Mouse (Mus musculus) heart, embryonic 10.5 days (tissue): ENCODE results near the gene Elmo3. TPM values are rescaled to one million over a fixed set of nuclear protein-coding genes. Genes with fewer than 3 reads are reported as not detected.

Experiments
- DNase-seq: peaks from one replicate; pipeline ENCODE4 v3.0.0-alpha.2; 2017; ENCODE audit warnings: low spot score
- H3K27ac ChIP-seq: fragments of 300-500 bp; sonication (generic); 2 replicates; pipeline ENCODE4 v1.5.1; 2016; ENCODE audit warnings: mild to moderate bottlenecking
- H3K27me3 ChIP-seq: fragments of 300-500 bp; sonication (generic); 2 replicates; pipeline ENCODE4 v1.6.1; 2016; ENCODE audit warnings: mild to moderate bottlenecking; ENCODE audit not compliant: poor library complexity, insufficient read depth, severe bottlenecking
- H3K36me3 ChIP-seq: fragments of 300-500 bp; sonication (generic); 2 replicates; pipeline ENCODE4 v1.6.1; 2016; ENCODE audit warnings: mild to moderate bottlenecking, moderate library complexity
- H3K4me1 ChIP-seq: fragments of 300-500 bp; sonication (generic); 2 replicates; pipeline ENCODE4 v1.6.1; 2016; ENCODE audit warnings: mild to moderate bottlenecking
- H3K4me3 ChIP-seq: fragments of 300-500 bp; sonication (generic); 2 replicates; pipeline ENCODE4 v1.5.1; 2016; ENCODE audit warnings: mild to moderate bottlenecking, moderate library complexity
- H3K9me3 ChIP-seq: fragments of 300-500 bp; sonication (generic); 2 replicates; pipeline ENCODE4 v1.6.1; 2016; ENCODE audit warnings: mild to moderate bottlenecking, moderate library complexity
- WGBS: fragments of 180-500 bp; shearing (Covaris S2); methylation state at CpG from one replicate; pipeline ENCODE4 v1.1.7; 2016; 5-methylcytosine and 5-hydroxymethylcytosine counted together
- polyA plus RNA-seq: library from polyadenylated mRNA; unstranded; fragments of >200 nt; fragmentation: Nextera tagmentation; extraction: Ambion mirVana; gene quantifications from 2 replicates; pipeline ENCODE4 v1.2.1, GENCODE M21; 2016

Elmo3 gene
- polyA plus RNA-seq, 1 experiment from 2014 or later = 3.9 TPM

GRCm38 (mm10) chr8:105330325-105330724, 24.9 kb downstream of the Elmo3 start:
- H3K4me3 ChIP-seq = no peak overlapping the region
- H3K9me3 ChIP-seq = no peaks in the 10 kb centered on the region
- WGBS = 96% methylated on average over 12 of the region's 12 CpGs
- no peak for DNase-seq
- peaks cover 18% of the 10 kb centered on the region for H3K4me1 ChIP-seq
- H3K36me3 ChIP-seq = peaks cover 75% of the 10 kb centered on the region
- no peaks in the 10 kb centered on the region for H3K27me3 ChIP-seq
- H3K27ac ChIP-seq = no peak overlapping the region

- no peak overlapping the region for H3K27ac ChIP-seq
- 94% methylated on average over 22 of the region's 22 CpGs for WGBS
- peaks cover 14% of the 10 kb centered on the region for H3K4me1 ChIP-seq
- H3K36me3 ChIP-seq = peaks cover 86% of the 10 kb centered on the region
- H3K4me3 ChIP-seq = no peak overlapping the region
- H3K9me3 ChIP-seq = no peaks in the 10 kb centered on the region
- no peaks in the 10 kb centered on the region for H3K27me3 ChIP-seq
- no peak for DNase-seq
Measured at GRCm38 (mm10) chr8:105331469-105331868, 26.1 kb downstream of the Elmo3 start.

GRCm38 (mm10) chr8:105331931-105332330, 26.5 kb downstream of the Elmo3 start:
- 0 out of 2 replicates have a peak, but pooled peaks cover 2% of the 10 kb centered on the region for H3K27me3 ChIP-seq
- WGBS = 93% methylated on average over 9 of the region's 9 CpGs
- peaks cover 12% of the 10 kb centered on the region for H3K4me1 ChIP-seq
- no peak for DNase-seq
- H3K36me3 ChIP-seq = peaks cover 91% of the 10 kb centered on the region
- H3K4me3 ChIP-seq = no peak overlapping the region
- no peak overlapping the region for H3K27ac ChIP-seq
- H3K9me3 ChIP-seq = no peaks in the 10 kb centered on the region

- no peak overlapping the region for H3K27ac ChIP-seq
- peaks cover 97% of the 10 kb centered on the region for H3K36me3 ChIP-seq
- H3K4me1 ChIP-seq = peaks cover 6% of the 10 kb centered on the region; the same call in 1 of the 2 replicates
- no peaks in the 10 kb centered on the region for H3K9me3 ChIP-seq
- 0 out of 2 replicates have a peak, but pooled peaks cover 3% of the 10 kb centered on the region for H3K27me3 ChIP-seq
- no peak for DNase-seq
- WGBS = 64% methylated on average over 2 of the region's 2 CpGs
- no peak overlapping the region for H3K4me3 ChIP-seq
Measured at GRCm38 (mm10) chr8:105332523-105332922, 27.1 kb downstream of the Elmo3 start.

- 59% methylated on average over 32 of the region's 32 CpGs for WGBS
- H3K4me3 ChIP-seq = no peak overlapping the region
- H3K4me1 ChIP-seq = peaks cover 38% of the 10 kb centered on the region
- H3K27ac ChIP-seq = no peak overlapping the region
- H3K27me3 ChIP-seq = 0 out of 2 replicates have a peak, but pooled peaks cover 3% of the 10 kb centered on the region
- H3K9me3 ChIP-seq = no peaks in the 10 kb centered on the region
- DNase-seq = no peak
- H3K36me3 ChIP-seq = peaks cover 71% of the 10 kb centered on the region
Measured at GRCm38 (mm10) chr8:105336373-105337130, 31.2 kb downstream of the Elmo3 start.

- H3K27ac ChIP-seq = peak overlapping the region; percentile 75; the same call in 1 of the 2 replicates
- H3K9me3 ChIP-seq = no peaks in the 10 kb centered on the region
- H3K4me1 ChIP-seq = peaks cover 42% of the 10 kb centered on the region
- H3K4me3 ChIP-seq = no peak overlapping the region
- H3K36me3 ChIP-seq = peaks cover 46% of the 10 kb centered on the region
- no peak for DNase-seq
- 0 out of 2 replicates have a peak, but pooled peaks cover 3% of the 10 kb centered on the region for H3K27me3 ChIP-seq
- WGBS = 19% methylated on average over 4 of the region's 4 CpGs
Measured at GRCm38 (mm10) chr8:105338992-105339391, 33.6 kb downstream of the Elmo3 start.

GRCm38 (mm10) chr8:105339886-105340635, 34.7 kb downstream of the Elmo3 start:
- Histone ChIP-seq H3K4me1 (peaks cover 53% of the 10 kb centered on the region), H3K27ac (peak overlapping the region; percentile 69), H3K9me3 (no peaks in the 10 kb centered on the region), H3K4me3 (no peak overlapping the region), H3K36me3 (peaks cover 36% of the 10 kb centered on the region), H3K27me3 (0 out of 2 replicates have a peak, but pooled peaks cover 3% of the 10 kb centered on the region)
- DNase-seq = no peak
- WGBS = 56% methylated on average over 6 of the region's 6 CpGs

- H3K9me3 ChIP-seq = no peaks in the 10 kb centered on the region
- DNase-seq = no peak
Measured at GRCm38 (mm10) chr8:105341399-105341798, 36.0 kb downstream of the Elmo3 start.

GRCm38 (mm10) chr8:105342768-105343167, 37.4 kb downstream of the Elmo3 start:
- no peak overlapping the region for H3K4me3 ChIP-seq
- no peaks in the 10 kb centered on the region for H3K27me3 ChIP-seq
- 66% methylated on average over 4 of the region's 4 CpGs for WGBS
- no peak for DNase-seq
- peaks cover 74% of the 10 kb centered on the region for H3K4me1 ChIP-seq
- no peaks in the 10 kb centered on the region for H3K9me3 ChIP-seq
- H3K27ac ChIP-seq = no peak overlapping the region
- H3K36me3 ChIP-seq = peaks cover 8% of the 10 kb centered on the region

More at GRCm38 (mm10) chr8:105341399-105341798, 36.0 kb downstream of the Elmo3 start:
- Histone ChIP-seq H3K27me3 (0 out of 2 replicates have a peak, but pooled peaks cover 3% of the 10 kb centered on the region), H3K4me3 (no peak overlapping the region; the same call in 1 of the 2 replicates), H3K27ac (peak overlapping the region; percentile 69; the same call in 1 of the 2 replicates), H3K36me3 (peaks cover 22% of the 10 kb centered on the region), H3K4me1 (peaks cover 66% of the 10 kb centered on the region)
- WGBS = 22% methylated on average over 8 of the region's 8 CpGs

GRCm38 (mm10) chr8:105343791-105344574, 38.6 kb downstream of the Elmo3 start:
- Histone ChIP-seq H3K9me3 (no peaks in the 10 kb centered on the region), H3K36me3 (no peaks in the 10 kb centered on the region), H3K27me3 (no peaks in the 10 kb centered on the region), H3K4me1 (peaks cover 70% of the 10 kb centered on the region), H3K27ac (0 out of 2 replicates have a peak overlapping the region, but pooled peaks have one; percentile 36), H3K4me3 (no peak overlapping the region)
- 59% methylated on average over 8 of the region's 8 CpGs for WGBS
- DNase-seq = no peak

GRCm38 (mm10) chr8:105345061-105345975, 39.9 kb downstream of the Elmo3 start:
- WGBS = 52% methylated on average over 7 of the region's 7 CpGs
- DNase-seq = no peak
- Histone ChIP-seq H3K27ac (peak overlapping the region; percentile 89), H3K4me1 (peaks cover 70% of the 10 kb centered on the region), H3K4me3 (peak overlapping the region; percentile 72), H3K9me3 (no peaks in the 10 kb centered on the region), H3K36me3 (no peaks in the 10 kb centered on the region), H3K27me3 (no peaks in the 10 kb centered on the region)
